Mouse (Mus musculus): ENCODE measurements at regions not wholly inside any gene's neighbourhood (a gene's known extent, or its start where the extent isn't known, plus 50 kb on each side); places are given as distances from the start of the nearest gene placed in this dataset.
A peak's percentile ranks its signal among the peaks of the same experiment; 100 is the strongest.

GRCm38 (mm10) chr5:43089941-43090340 lies 143.0 kb upstream of the Cpeb2 start:
- DNase-seq (ENCODE audit: low spot score) = no peak

GRCm38 (mm10) chr5:43093647-43094326 lies 139.2 kb upstream of the Cpeb2 start:
- no peak for DNase-seq (ENCODE audit: low spot score)

- DNase-seq (ENCODE audit: low spot score) = peak; percentile 19
Observed at GRCm38 (mm10) chr5:43094329-43094898, 138.6 kb upstream of the Cpeb2 start.

GRCm38 (mm10) chr5:43102000-43102459 lies 130.9 kb upstream of the Cpeb2 start:
- no peak for DNase-seq (ENCODE audit: low spot score)

GRCm38 (mm10) chr5:43102590-43102989 lies 130.4 kb upstream of the Cpeb2 start:
- no peak for DNase-seq (ENCODE audit: low spot score)

- no peak for DNase-seq (ENCODE audit: low spot score)
Observed at GRCm38 (mm10) chr5:43103728-43104127, 129.2 kb upstream of the Cpeb2 start.

GRCm38 (mm10) chr5:43105528-43105927 lies 127.4 kb upstream of the Cpeb2 start:
- no peak for DNase-seq (ENCODE audit: low spot score)

- DNase-seq (ENCODE audit: low spot score) = no peak
Observed at GRCm38 (mm10) chr5:43107436-43108259, 125.3 kb upstream of the Cpeb2 start.

GRCm38 (mm10) chr5:43108260-43108589 lies 124.7 kb upstream of the Cpeb2 start:
- no peak for DNase-seq (ENCODE audit: low spot score)

GRCm38 (mm10) chr5:43110122-43110521 lies 122.8 kb upstream of the Cpeb2 start:
- no peak for DNase-seq (ENCODE audit: low spot score)

GRCm38 (mm10) chr5:43111740-43112139 lies 121.2 kb upstream of the Cpeb2 start:
- no peak for DNase-seq (ENCODE audit: low spot score)

- DNase-seq (ENCODE audit: low spot score) = no peak
Observed at GRCm38 (mm10) chr5:43113405-43114119, 119.4 kb upstream of the Cpeb2 start.

GRCm38 (mm10) chr5:43115507-43115906 lies 117.5 kb upstream of the Cpeb2 start:
- no peak for DNase-seq (ENCODE audit: low spot score)

- DNase-seq (ENCODE audit: low spot score) = no peak
Observed at GRCm38 (mm10) chr5:43116821-43117220, 116.1 kb upstream of the Cpeb2 start.

- DNase-seq (ENCODE audit: low spot score) = no peak
Observed at GRCm38 (mm10) chr5:43121065-43121464, 111.9 kb upstream of the Cpeb2 start.

GRCm38 (mm10) chr5:43124301-43124700 lies 108.7 kb upstream of the Cpeb2 start:
- no peak for DNase-seq (ENCODE audit: low spot score)

GRCm38 (mm10) chr5:43125774-43126536 lies 107.0 kb upstream of the Cpeb2 start:
- no peak for DNase-seq (ENCODE audit: low spot score)

GRCm38 (mm10) chr5:43130377-43130776 lies 102.6 kb upstream of the Cpeb2 start:
- DNase-seq (ENCODE audit: low spot score) = no peak

GRCm38 (mm10) chr5:43130901-43131557 lies 101.9 kb upstream of the Cpeb2 start:
- DNase-seq (ENCODE audit: low spot score) = no peak

GRCm38 (mm10) chr5:43133672-43134071 lies 99.3 kb upstream of the Cpeb2 start:
- no peak for DNase-seq (ENCODE audit: low spot score)

GRCm38 (mm10) chr5:43136142-43136541 lies 96.8 kb upstream of the Cpeb2 start:
- no peak for DNase-seq (ENCODE audit: low spot score)

Data from yolk sac, embryonic 10.5 days (tissue).